Mouse (Mus musculus): ENCODE measurements around the gene Psph. TPM values are rescaled to one million over a fixed set of nuclear protein-coding genes. Genes with fewer than 3 reads are reported as not detected.
"Not testable (repeated sequence)": the region's sequence is repeated elsewhere in the genome, so short reads cannot be mapped to it uniquely, and the experiment has no call there.

Gene Psph
- polyA plus RNA-seq, 1 experiment from 2014 or later = 35.0 TPM

DNA sequence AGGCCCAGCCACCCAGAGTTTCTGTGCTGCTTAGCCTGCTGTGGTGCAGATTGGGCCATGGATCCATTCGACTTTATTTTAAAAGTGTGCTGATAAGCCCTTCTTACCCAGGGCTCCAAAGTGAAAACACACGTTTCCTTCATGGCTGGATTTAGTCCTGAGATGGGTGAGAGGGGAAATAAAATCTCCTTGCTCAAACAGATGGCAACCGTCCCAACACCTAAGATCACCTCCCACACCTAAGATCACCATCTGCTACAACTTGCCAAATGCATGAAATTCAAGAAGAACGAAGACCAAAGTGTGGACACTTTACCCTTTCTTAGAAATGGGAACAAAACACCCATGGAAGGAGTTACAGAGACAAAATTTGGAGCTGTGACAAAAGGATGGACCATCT is 13.9 kb downstream of the Psph start:
- H3K27ac ChIP-seq (replicated peaks); H3K9me3 ChIP-seq (replicated peaks); H3K27me3 ChIP-seq (replicated peaks); H3K9ac ChIP-seq (replicated peaks); ATAC-seq (ENCODE audit: low FRiP score); H3K4me2 ChIP-seq; H3K4me1 ChIP-seq; H3K4me3 ChIP-seq (replicated peaks): not testable (repeated sequence)
- 92% methylated on average over 4 of the region's 4 CpGs for WGBS
- peaks cover 12% of the 10 kb centered on the region for H3K36me3 ChIP-seq

DNA sequence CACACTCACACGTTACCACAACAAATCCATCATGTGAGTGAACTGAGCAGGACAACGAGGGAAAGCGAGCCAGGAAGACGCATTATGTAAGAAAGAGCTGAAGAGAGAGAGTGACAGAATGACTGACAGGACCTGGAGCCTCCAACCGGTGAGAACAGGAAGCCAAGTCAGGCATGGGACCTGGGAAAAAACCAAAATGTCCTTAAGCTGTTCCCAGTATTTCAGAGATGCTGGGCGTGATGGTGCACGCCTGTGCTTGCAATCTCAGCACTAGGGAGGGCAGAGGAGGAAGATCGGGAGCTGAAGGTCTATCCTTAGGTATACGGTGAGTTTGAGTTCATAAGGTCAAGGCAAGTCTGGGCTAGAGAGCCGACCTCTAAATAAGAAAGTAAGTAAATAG is 14.8 kb downstream of the Psph start:
- Histone ChIP-seq H3K4me3 (replicated peaks) (no peak overlapping the region), H3K9ac (replicated peaks) (no peak overlapping the region), H3K27me3 (replicated peaks) (no peaks in the 10 kb centered on the region), H3K36me3 (peaks cover 16% of the 10 kb centered on the region), H3K4me2 (no peak overlapping the region), H3K4me1 (no peaks in the 10 kb centered on the region), H3K27ac (replicated peaks) (no peak overlapping the region), H3K9me3 (replicated peaks) (no peaks in the 10 kb centered on the region)
- WGBS = 91% methylated on average over 10 of the region's 10 CpGs
- ATAC-seq (ENCODE audit: low FRiP score) = no peak

DNA sequence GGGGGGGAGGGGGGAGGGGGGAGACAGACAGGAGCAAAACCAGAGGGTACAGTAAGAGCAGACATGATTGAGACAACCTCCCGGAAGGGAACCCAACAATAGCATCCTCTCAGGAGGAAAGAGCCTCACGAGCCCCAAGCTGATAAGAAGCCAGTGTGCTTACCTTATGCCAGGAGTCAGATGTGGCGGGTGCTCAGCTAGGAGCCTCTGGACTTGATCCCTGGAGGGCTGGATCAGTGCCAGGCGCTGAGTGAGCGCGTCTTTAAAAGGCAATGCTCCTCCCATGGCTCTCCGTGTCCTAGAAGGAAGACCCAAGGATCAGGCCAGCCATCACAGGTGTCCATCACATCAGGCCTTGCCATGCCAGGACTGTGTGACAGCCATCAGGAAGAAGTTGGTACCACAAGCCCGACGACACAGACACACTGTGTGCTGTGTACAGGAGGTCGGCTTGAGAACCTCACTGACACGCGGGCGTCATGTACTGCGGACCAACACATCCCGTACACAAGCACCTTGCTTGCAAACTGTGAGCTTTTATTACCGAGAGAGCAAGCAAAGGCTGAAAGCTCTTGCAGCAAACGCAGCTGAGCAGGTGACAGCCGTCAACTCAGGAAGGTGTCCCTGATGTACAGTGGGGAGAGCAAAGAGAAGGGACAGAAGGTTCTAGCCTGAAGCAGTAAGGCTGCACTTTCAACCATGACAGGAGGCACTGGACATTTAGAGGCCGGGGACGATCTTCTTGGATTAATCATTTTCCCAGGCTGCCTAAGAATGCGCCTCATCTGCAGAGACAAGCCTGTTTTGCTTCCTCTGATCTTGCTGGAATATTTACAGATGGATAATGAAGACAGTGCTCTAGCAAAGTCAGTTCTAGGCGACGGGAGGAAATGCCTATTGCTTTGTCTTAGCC is 16.6 kb downstream of the Psph start:
- H3K36me3 ChIP-seq = peaks cover 21% of the 10 kb centered on the region
- H3K4me3 ChIP-seq (replicated peaks) = no peak overlapping the region
- H3K4me2 ChIP-seq = no peak overlapping the region
- WGBS = 88% methylated on average over 23 of the region's 23 CpGs
- ATAC-seq (ENCODE audit: low FRiP score) = no peak
- H3K4me1 ChIP-seq = no peaks in the 10 kb centered on the region
- H3K9me3 ChIP-seq (replicated peaks) = no peaks in the 10 kb centered on the region
- no peaks in the 10 kb centered on the region for H3K27me3 ChIP-seq (replicated peaks)
- no peak overlapping the region for H3K27ac ChIP-seq (replicated peaks)
- H3K9ac ChIP-seq (replicated peaks) = no peak overlapping the region

DNA sequence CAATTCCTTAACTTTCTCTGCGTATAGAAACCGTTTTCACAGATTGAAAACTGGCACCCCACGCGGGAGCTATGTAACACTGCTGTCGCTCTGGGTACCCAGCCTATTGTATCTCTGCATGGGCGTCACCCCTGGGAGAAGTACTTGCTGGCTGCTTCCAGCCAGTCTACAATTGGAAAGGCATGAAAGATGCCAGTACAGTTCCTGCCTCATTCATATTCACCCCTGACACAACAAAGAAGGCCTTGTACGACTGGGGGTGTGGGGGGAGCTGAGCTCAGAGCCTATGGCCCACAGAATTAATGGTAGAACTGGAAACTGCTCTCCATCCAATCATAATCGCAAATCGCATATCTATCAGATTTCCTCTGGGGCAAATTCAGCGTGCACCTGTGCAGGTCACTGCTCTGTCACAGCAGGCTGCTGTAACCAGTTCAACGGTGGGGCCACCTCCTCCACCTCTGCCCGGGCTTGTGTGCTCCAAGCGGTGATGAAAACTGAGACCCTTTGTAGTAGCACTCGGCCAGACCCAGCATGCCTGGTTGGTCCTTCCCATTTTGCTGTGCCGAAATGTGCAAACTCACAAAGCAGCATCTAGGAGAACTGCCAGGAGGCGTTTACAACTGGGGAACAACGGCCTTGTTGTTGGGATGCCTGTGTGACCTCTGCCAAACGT is 25.2 kb downstream of the Psph start:
- H3K9me3 ChIP-seq (replicated peaks) = no peaks in the 10 kb centered on the region
- 42% methylated on average over 18 of the region's 18 CpGs for WGBS
- H3K36me3 ChIP-seq = peaks cover 13% of the 10 kb centered on the region; the same call in 1 of the 2 replicates
- no peak overlapping the region for H3K4me3 ChIP-seq (replicated peaks)
- H3K4me2 ChIP-seq = no peak overlapping the region; the same call in 1 of the 2 replicates
- no peaks in the 10 kb centered on the region for H3K27me3 ChIP-seq (replicated peaks)
- H3K9ac ChIP-seq (replicated peaks) = no peak overlapping the region
- H3K27ac ChIP-seq (replicated peaks) = peak overlapping the region; percentile 82
- H3K4me1 ChIP-seq = peaks cover 11% of the 10 kb centered on the region
- peak; percentile 91 for ATAC-seq (ENCODE audit: low FRiP score)

DNA sequence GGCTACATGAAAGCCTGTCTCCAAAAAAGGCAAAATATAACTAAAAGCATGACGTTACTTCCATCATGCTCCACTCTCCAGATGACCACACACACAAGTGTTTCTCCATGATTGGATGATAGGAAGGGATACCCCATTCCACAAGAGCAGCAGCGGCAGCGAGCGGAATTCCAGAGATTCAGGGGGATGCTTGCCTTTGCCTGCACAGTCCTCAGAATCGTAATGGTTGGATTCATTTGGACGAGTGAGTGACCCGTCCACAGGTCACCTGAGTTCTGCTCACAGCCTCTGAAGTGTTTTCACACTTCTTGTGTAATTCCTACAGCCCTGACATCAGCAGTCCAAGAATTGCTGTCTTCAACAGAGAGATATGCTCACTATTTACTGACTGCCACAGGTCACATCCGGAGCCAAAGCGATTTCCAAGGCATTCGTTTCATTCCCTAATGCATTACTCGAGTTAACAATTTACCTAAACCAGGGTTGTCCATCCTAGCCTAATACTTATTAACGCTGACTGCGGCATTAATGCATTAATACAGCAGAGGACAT is 27.2 kb downstream of the Psph start:
- H3K27ac ChIP-seq (replicated peaks) = no peak overlapping the region
- no peaks in the 10 kb centered on the region for H3K9me3 ChIP-seq (replicated peaks)

DNA sequence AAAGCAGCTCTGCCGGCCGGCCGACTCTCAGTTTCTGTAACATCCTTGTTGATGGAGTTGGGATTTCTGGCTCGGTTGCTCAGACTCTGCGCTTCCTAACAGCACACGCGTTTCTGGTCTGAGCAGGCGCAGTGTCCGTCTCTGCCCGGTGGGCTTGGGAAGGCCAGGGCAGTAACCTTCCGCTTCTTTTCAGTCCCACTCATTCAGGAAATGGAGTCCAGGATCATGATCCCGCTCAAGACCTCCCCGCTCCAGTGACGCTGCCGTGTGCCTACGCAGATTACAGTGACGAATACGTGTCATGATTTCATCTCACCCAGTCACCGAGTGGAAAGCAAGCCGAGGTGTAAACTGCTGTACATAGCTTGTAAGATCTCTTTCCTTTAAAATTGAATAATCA is 30.4 kb downstream of the Psph start:
- Histone ChIP-seq H3K4me2 (no peak overlapping the region), H3K27ac (replicated peaks) (no peak overlapping the region), H3K9ac (replicated peaks) (no peak overlapping the region), H3K36me3 (peaks cover 41% of the 10 kb centered on the region), H3K4me3 (replicated peaks) (no peak overlapping the region), H3K4me1 (peaks cover 6% of the 10 kb centered on the region), H3K27me3 (replicated peaks) (no peaks in the 10 kb centered on the region), H3K9me3 (replicated peaks) (no peaks in the 10 kb centered on the region)
- WGBS = 95% methylated on average over 20 of the region's 20 CpGs
- ATAC-seq (ENCODE audit: low FRiP score) = no peak

More for the DNA sequence above, 27.2 kb downstream of the Psph start:
- Histone ChIP-seq H3K36me3 (peaks cover 19% of the 10 kb centered on the region), H3K9ac (replicated peaks) (no peak overlapping the region), H3K4me2 (no peak overlapping the region), H3K4me3 (replicated peaks) (no peak overlapping the region), H3K4me1 (peaks cover 11% of the 10 kb centered on the region), H3K27me3 (replicated peaks) (no peaks in the 10 kb centered on the region)
- ATAC-seq (ENCODE audit: low FRiP score) = no peak
- 95% methylated on average over 13 of the region's 13 CpGs for WGBS

DNA sequence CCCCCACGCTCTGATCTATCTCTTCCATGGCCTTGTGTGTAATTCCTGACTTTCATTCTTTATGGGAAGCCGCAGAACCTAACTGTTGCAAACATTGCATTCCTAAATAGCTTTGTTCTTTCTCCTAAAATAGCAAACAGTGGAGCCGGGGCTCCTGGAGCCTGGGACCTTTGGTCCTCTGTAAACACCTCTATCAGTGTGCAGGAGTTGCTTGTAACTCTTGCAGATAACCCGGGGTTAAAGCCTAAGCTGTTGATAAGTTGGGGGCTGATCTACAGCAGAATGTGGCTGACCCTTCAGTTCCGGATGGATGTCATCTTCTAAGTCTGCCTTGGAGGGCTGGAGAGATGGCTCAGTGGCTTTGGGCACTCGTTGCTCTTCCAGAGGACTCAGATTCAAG is 43.2 kb downstream of the Psph start:
- Histone ChIP-seq H3K27me3 (replicated peaks) (no peaks in the 10 kb centered on the region), H3K36me3 (peaks cover 57% of the 10 kb centered on the region)
- WGBS = 89% methylated on average over 6 of the region's 6 CpGs

DNA sequence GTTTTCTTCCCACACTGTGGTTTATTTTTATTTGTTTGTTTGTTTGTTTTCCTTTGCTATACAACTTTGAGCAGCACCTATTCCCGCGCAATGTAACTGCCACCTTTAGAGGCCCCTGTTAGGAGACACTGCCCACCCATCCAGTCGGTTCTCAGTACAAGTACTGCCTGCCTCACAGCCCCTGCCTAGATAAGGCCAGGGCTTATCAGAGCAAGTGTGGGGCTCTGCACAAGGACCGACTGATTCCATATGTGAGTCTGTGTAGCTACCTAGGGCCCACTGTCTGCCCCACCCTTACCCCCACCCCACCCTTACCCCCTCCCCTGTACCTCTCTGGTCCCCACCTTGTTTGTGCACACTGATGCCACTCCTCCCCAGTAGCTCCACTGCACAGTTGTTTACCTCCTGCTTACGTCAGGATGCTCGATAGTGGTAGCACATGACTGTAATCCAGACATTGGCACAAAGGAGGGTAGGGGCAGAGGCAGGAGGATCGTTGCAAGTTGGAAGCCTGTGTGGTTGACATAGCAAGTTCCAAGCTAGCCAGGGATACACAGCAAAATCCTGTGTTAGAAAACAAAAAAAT is 44.3 kb downstream of the Psph start:
- no peak for ATAC-seq (ENCODE audit: low FRiP score)
- Histone ChIP-seq H3K9me3 (replicated peaks) (no peaks in the 10 kb centered on the region), H3K4me3 (replicated peaks) (no peak overlapping the region), H3K9ac (replicated peaks) (no peak overlapping the region), H3K4me2 (no peak overlapping the region), H3K36me3 (peaks cover 51% of the 10 kb centered on the region), H3K4me1 (no peaks in the 10 kb centered on the region), H3K27ac (replicated peaks) (no peak overlapping the region), H3K27me3 (replicated peaks) (no peaks in the 10 kb centered on the region)
- WGBS = 92% methylated on average over 7 of the region's 7 CpGs

More for the DNA sequence above, 43.2 kb downstream of the Psph start:
- no peak overlapping the region for H3K4me3 ChIP-seq (replicated peaks)
- H3K9me3 ChIP-seq (replicated peaks) = no peaks in the 10 kb centered on the region
- H3K9ac ChIP-seq (replicated peaks) = no peak overlapping the region
- ATAC-seq (ENCODE audit: low FRiP score) = no peak
- H3K27ac ChIP-seq (replicated peaks) = no peak overlapping the region
- H3K4me2 ChIP-seq = no peak overlapping the region
- no peaks in the 10 kb centered on the region for H3K4me1 ChIP-seq

DNA sequence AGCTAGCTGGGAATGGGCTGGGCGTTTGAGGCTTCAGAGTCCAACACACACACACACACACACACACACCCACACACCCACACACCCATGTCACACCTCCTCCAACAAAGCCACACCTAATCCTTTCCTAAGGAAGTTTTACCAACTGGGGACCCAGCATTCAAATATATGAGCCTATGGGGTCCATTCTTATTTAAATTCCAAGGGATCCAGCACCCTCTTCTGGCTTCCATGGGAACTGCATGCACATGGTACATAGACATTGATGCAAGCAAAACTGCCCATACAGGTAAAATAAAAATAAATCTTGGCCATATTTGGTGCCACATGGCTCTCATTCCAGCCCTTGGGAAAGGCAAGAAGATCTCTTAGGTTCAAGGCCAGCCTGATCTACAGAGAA is 46.3 kb downstream of the Psph start:
- Histone ChIP-seq H3K27me3 (replicated peaks) (no peaks in the 10 kb centered on the region), H3K4me1 (no peaks in the 10 kb centered on the region), H3K9me3 (replicated peaks) (no peaks in the 10 kb centered on the region), H3K36me3 (peaks cover 36% of the 10 kb centered on the region), H3K9ac (replicated peaks) (no peak overlapping the region), H3K4me3 (replicated peaks) (no peak overlapping the region), H3K4me2 (no peak overlapping the region), H3K27ac (replicated peaks) (no peak overlapping the region)
- WGBS = 95% methylated on average over 1 of the region's 1 CpGs
- no peak for ATAC-seq (ENCODE audit: low FRiP score)

DNA sequence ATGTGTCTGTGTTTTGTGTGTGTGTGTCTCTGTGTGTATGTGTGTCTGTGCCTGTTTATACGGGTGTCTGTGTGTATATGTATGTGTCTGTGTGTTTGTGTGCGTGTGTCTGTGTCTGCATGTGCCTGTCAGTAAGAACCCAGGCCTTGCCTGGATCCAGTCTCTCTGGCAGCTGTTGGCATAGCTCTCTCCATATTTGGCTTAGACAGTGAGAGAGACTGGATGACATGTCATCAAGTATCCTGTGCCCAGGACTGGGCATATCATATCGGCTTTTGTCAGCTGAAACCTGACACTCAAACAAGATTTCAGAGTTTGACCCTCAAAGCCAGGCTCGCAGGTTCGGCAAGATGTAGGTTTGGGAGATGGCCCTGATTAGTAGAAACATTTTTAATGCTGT is 56.2 kb downstream of the Psph start:
- Histone ChIP-seq H3K27me3 (replicated peaks) (no peaks in the 10 kb centered on the region), H3K4me3 (replicated peaks) (no peak overlapping the region), H3K4me1 (peaks cover 32% of the 10 kb centered on the region), H3K27ac (replicated peaks) (no peak overlapping the region), H3K4me2 (no peak overlapping the region), H3K9ac (replicated peaks) (no peak overlapping the region), H3K36me3 (no peaks in the 10 kb centered on the region; the same call in 1 of the 2 replicates), H3K9me3 (replicated peaks) (no peaks in the 10 kb centered on the region)
- WGBS = 90% methylated on average over 5 of the region's 5 CpGs
- no peak for ATAC-seq (ENCODE audit: low FRiP score)

DNA sequence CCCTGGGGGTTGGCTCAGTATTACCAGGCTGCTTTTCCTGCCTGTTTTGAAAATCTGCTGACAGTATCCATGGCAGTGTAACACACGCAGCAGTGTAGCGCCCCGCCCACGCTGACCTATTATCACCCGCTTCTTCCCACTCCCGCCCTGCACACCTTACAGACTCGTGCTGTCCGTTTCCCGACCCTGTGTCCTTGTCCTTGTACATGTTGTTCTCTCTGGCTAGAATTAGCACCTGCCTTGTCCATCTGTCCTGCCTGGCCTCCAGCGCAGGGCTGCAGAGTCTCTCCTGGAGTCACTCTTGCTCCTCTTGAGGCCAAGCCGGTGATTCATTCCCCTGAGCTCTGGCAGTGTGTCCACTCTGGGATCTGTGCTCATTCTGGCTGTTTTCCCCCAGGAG is 56.9 kb downstream of the Psph start:
- Histone ChIP-seq H3K27ac (replicated peaks) (no peak overlapping the region), H3K4me1 (peaks cover 36% of the 10 kb centered on the region), H3K27me3 (replicated peaks) (no peaks in the 10 kb centered on the region), H3K4me2 (no peak overlapping the region), H3K4me3 (replicated peaks) (no peak overlapping the region), H3K9me3 (replicated peaks) (no peaks in the 10 kb centered on the region), H3K36me3 (no peaks in the 10 kb centered on the region; the same call in 1 of the 2 replicates), H3K9ac (replicated peaks) (no peak overlapping the region)
- WGBS = 77% methylated on average over 11 of the region's 11 CpGs
- ATAC-seq (ENCODE audit: low FRiP score) = no peak

All from neural tube, embryonic 15.5 days (tissue).